Mouse (Mus musculus): ENCODE measurements around the gene Pde4d.

Gene Pde4d

GRCm38 (mm10) chr13:109024703-109025102, 575.0 kb downstream of the Pde4d start:
- DNase-seq (ENCODE audit: low spot score in 2 of 2): no peak

DNA sequence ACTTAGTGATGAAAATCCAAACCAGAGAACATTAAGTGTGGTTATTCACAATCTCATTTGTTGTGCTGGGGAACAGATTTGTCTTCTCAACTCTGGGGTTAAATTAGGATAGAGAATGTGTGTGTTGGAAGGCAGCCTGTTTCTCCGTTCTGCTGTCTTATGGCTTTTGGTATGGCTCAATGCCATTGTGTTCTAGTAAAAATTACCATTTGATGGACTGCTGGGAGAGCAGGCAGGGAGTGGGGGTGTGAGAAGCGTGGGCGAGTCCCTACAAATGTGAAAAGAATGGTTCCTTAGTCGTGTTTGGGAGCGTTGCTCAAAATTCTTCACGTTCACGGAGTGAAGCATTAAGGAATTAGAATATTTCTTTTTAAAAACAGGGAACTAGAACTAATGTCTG, 597.4 kb downstream of the Pde4d start:
- DNase-seq (ENCODE audit: low spot score in 2 of 2): no peak

DNA sequence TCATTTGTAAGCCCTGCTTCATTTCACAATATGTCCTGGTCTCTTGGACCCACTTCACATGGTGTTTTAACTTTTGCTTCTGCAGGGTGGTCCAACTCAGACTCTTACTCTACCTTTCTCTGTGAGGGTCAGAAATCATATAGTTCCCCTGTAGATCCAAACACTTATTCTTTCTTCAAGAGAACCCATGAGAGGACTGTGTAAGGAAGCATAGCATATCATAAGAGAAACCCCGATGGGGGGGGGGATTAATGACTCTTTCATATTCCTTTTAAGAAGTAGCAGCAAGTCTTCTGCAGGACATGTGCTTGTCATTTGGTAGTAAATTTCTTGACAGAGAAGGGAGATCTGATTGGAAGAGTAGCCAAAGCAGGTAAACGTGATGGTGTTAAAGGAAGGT, 603.1 kb downstream of the Pde4d start:
- no peak for DNase-seq (ENCODE audit: low spot score in 2 of 2)

GRCm38 (mm10) chr13:109053242-109054018, 603.7 kb downstream of the Pde4d start:
- DNase-seq (ENCODE audit: low spot score in 2 of 2): peak in 1 of 2 experiments; percentile 2

DNA sequence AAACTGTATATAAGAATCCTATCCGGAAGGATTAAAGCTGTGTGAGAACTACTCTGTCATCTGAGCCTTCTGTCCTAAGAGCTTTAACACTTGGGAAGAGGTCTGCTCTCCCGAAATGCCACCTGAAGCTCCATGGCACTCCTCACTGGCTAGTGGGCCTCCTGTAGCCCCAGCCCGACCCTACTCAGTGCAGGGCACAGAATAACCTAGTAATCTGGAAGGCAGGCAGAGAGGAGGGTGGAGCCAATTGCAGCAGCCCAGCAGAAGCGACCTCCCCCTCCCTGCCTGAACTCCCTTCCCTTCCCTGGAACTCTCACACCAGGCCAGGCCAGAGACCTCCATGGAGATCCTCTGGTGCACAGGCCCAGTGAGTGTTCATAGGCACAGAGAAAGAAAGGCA, 608.3 kb downstream of the Pde4d start:
- no peak for DNase-seq (ENCODE audit: low spot score in 2 of 2)

DNA sequence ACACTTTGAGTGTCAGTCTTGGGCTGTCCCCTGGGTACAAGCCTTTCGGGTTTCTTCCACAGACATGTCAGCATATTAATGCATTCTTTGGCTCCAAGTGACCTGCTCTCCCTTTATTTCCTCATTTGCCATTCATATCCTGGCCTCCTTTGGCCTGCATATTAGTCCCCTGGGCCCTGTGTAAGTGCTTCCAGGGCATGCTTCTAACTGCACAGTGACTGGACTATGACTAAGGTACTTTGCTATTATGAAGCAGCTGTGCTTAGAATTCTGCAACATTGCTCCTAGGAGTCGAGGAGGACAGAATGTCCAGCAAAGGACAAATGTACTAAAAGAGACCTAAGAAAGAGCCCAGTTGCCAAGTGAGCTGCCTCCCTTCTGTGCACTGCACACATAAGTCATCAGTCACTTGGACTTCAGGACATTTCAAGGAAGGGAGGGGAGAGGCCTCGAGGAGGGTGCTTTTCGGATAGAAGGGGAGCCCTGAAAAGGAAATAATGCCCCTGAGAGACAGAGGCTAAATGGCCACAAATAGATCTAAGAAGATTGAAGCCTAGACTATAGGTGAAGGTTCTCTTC, 616.9 kb downstream of the Pde4d start:
- peak in 1 of 2 experiments; percentile 7 for DNase-seq (ENCODE audit: low spot score in 2 of 2)

DNA sequence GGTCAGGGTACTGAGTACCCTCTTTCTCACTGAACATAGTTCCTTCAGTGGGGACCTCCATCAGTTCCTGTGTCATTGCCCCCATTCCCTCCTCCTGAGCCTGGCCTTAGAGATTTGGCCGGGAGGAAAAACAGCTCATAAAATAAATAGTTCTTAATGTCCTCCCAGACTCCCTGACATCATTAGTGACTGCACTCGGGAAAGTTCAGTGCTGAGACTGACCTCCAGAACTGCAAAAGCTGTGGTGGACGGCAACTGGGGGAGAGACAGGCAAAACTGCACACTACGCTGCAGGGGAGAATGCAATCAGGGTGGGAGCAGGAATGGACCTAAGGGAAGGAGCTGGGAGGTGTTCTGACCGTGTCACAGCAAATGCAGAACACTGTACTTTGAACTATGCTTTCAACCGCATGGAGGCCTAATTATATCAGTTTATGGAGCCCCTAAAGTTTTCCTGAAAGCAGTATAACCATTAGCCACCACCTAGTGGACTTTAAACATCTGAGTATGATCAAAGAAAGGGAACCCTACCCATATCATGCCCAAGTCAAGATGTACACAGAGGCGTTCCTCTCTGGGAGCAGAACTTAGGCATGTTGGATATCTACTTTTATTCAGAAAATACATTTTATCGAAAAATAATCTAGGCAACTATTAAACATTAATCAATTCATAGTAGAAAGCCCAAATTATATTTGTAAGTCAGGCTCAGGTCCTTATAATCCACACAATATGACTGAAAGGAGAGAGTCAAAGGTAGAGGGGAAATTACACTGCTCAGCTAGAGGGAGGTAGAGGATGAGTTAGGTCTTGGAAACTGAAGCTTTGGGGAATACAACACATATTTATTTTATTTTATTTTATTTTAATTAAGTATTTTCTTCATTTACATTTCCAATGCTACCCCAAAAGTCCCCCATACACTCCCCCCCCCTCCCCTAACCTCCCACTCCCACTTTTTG, 618.8 kb downstream of the Pde4d start:
- DNase-seq (ENCODE audit: low spot score in 2 of 2): no peak

- DNase-seq (ENCODE audit: low spot score in 2 of 2): no peak
Measured at GRCm38 (mm10) chr13:109073371-109073770, 623.6 kb downstream of the Pde4d start.

DNA sequence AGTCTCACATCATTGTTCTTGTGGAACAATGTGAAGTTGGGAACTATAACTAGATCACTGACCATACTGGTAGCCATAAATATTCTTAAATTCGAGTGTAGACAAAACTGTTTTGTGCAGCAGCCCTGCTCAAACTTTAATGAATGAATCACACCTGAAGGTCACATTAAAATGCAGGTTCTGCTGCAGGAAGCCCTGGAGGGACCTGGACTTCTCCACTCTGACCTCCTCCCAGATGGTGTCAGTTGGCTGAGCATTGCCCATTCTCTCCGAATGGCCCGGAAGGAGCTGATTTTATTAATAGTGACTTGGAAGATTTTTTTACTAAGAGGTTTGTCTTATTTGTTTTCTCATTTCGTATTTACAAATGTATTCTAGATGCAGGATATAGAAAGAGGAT, 624.3 kb downstream of the Pde4d start:
- DNase-seq (ENCODE audit: low spot score in 2 of 2): no peak

GRCm38 (mm10) chr13:109092654-109093053, 642.9 kb downstream of the Pde4d start:
- DNase-seq (ENCODE audit: low spot score in 2 of 2): no peak

DNA sequence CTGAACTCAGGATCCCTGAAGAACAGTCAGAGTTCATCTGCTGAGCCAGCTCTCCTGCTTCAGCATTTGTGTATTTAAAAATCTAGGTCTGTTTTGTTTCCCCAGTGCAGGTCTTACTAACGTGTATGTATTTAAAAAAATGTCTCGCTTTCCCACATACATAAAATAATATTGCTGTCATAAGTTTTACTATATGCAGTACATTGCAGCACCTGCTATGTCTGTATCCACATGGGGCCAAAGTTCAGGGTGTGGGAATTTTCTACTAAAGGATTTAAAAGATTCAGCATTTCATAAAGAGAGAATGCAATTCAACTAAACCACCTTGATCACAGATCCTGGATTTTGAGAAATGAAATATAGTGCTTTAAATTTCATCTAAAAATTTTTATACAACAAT, 646.9 kb downstream of the Pde4d start:
- DNase-seq (ENCODE audit: low spot score in 2 of 2): no peak

DNA sequence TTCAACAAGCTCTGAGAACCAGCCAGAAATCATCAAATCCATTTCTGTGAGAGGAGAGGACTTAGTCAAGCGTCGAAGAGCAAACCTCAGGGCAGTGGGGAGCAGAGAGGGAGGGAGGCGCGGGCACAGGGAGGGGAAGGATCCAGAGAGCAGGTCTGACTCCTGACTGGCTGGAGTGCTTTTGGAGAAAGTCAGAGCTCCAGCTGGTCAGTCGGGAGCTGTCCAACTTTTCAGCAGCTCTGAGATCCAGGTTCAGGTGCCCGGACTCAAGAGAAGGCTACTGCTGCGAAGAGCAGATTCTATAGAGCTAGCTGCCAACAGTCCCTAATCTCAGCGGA, 666.2 kb downstream of the Pde4d start:
- DNase-seq (ENCODE audit: low spot score in 2 of 2): peak; percentile 3 to 10

- no peak for DNase-seq (ENCODE audit: low spot score in 2 of 2)
Measured at GRCm38 (mm10) chr13:109116342-109117201, 666.8 kb downstream of the Pde4d start.

DNA sequence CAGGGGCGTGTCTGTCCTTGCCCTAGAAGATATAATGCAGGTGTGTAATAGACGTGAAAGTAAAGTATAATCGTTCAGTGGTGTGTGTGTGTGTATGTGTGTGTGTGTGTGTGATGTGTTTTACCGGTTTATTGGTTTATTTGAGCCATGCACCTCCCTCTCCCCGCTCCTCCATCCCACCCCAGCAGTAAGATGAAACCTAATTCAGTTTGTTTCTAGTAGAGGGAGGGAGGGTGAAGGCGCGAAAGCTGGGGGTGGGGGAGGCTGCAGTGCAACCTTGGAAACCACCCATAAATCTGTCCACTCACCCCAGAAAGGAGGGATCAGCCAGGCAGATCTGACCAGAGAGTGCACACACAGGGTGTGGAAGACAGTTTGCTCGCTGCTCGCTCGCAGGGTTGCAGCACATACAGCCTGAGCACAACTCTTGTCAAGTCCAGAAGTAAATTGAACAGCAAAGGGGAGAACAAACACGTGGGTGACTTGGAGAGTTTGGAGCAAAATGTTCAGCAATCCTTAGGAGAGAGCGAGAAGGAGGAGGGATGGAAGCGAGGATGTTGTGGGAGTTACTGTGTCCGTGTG, 667.6 kb downstream of the Pde4d start:
- no peak for DNase-seq (ENCODE audit: low spot score in 2 of 2)

DNA sequence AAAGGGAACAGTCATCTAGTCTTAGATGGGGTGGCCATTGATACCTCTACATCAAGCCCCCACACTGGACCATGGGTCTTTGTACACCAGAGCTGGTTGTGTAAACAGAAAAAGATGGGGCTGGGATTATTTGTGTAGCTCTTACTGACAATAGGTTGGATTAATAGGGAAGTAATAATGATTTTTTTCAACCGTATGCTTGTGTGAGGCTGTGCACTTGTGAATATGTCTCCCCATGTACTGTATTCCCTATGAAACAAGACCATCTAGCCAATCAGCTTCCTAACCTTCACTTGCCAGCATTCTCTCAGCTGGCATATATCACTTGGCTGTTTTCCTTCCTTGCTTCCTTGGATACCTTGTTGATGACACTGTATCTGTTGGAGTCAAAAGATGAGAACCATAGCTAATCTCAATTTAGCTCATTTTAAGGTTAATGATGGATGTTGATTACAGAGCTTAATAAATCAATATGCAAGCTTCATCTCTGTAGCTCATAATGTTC, 668.6 kb downstream of the Pde4d start:
- no peak for DNase-seq (ENCODE audit: low spot score in 2 of 2)

GRCm38 (mm10) chr13:109121867-109122266, 672.1 kb downstream of the Pde4d start:
- no peak for DNase-seq (ENCODE audit: low spot score in 2 of 2)

- DNase-seq (ENCODE audit: low spot score in 2 of 2): no peak
Measured at GRCm38 (mm10) chr13:109136405-109136804, 686.7 kb downstream of the Pde4d start.

GRCm38 (mm10) chr13:109158703-109159102, 709.0 kb downstream of the Pde4d start:
- no peak for DNase-seq (ENCODE audit: low spot score in 2 of 2)

GRCm38 (mm10) chr13:109168556-109169334, 719.0 kb downstream of the Pde4d start:
- no peak for DNase-seq (ENCODE audit: low spot score in 2 of 2)

DNA sequence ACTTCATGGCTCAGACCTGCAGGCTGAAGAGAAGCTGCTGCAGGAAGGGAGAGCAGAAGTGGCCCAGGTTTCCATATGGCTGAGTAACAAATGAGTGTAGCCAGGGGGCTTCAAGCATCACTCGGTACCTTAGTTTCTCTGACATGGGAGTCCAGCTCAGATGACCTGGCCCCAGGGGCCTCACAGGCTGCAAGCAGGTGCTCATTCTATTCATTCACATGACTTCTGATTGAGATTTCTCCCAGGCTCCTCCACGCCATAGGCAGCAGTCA, 719.5 kb downstream of the Pde4d start:
- no peak for DNase-seq (ENCODE audit: low spot score in 2 of 2)
